Mouse (Mus musculus) layer of hippocampus, postnatal 10 days (tissue): ENCODE measurements around the gene Cyb5r2. TPM values are rescaled to one million over a fixed set of nuclear protein-coding genes. Genes with fewer than 3 reads are reported as not detected.

ENCODE experiments used
- DNase-seq, 2 experiments: peaks; one replicate each; pipeline ENCODE4 v3.0.0; 2021; ENCODE audit warnings: low spot score in 2 of 2
- total RNA-seq, 2 experiments: library from RNA; stranded (reverse); gene quantifications; 2 replicates each; pipeline ENCODE4 v1.2.3; 2021

Cyb5r2 gene
- total RNA-seq, 2 experiments from 2014 or later = 0.30 TPM; not detected in 1

GRCm38 (mm10) chr7:107727538-107727937 lies 30.3 kb downstream of the Cyb5r2 start:
- DNase-seq = no peak

DNA sequence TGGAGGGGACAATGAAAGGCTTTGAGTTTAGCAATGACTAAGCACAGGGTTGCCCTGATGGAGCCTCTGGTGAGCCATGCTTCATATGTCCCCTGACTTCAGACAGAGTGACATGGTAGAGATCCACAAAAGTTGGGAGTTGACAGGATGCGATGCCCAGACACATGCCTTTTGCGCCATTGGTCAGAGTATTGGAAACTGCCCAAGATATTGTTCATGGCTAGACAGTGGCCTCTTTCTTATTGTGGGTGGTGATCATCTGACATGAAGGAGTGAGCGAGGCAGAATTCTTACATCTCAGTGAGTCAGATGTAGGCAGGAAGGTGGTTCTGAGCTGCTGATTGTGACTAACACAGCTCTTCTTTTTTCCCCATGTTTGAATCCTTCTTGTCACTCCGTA lies 35.3 kb downstream of the Cyb5r2 start:
- DNase-seq = no peak

DNA sequence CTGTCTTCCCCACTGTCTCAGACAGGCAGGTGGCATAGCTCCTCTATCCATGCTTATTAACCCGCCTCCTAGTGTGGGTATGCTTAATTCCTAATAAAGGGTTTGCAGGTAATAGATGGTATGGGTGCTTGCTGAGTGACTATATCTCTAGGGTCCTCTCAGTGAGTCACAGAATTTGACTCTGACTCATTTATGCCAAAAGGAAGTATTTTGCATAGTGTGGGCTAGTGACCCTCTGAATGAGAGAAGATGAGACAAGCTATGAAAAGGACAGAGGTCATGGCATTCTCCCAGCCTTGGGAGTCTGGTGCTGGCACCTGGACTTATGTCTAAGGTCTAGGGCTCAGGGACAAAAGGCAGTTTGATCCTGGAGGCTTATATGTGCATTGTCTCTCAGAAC lies 37.1 kb downstream of the Cyb5r2 start:
- no peak for DNase-seq

- DNase-seq = no peak
Measured at GRCm38 (mm10) chr7:107714067-107714466, 43.8 kb downstream of the Cyb5r2 start.

GRCm38 (mm10) chr7:107712743-107713142 lies 45.1 kb downstream of the Cyb5r2 start:
- DNase-seq = no peak

DNA sequence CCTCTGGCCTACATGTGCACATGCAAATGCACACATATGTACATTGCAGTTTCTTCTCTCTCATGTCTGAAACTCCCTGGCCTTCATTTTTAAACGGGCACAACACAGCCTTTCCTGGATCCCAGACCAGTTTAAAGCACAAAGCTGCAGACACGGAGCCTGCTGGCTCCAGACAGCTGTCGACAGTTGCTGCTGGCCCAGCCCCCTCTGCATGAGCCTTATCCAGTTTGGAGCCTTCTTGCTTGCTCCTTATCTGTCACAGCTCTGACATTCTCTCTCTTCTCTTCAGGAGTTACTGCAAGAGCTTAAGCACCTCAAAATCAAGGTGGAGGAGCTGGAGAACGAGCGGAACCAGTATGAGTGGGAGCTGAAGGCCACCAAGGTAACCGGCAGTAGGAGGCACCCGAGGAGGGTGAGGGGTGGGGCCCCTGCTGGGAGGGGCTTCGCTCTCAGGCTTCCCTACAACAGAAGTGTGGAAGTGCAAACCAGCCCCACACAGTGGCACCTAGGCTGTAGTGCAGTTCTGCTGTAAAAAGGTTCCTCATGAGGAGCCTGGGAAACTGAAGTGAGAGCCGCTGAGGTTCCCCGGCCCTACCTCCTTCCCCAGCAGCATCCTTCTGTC lies 49.2 kb downstream of the Cyb5r2 start:
- DNase-seq = peak; percentile 68 to 74

DNA sequence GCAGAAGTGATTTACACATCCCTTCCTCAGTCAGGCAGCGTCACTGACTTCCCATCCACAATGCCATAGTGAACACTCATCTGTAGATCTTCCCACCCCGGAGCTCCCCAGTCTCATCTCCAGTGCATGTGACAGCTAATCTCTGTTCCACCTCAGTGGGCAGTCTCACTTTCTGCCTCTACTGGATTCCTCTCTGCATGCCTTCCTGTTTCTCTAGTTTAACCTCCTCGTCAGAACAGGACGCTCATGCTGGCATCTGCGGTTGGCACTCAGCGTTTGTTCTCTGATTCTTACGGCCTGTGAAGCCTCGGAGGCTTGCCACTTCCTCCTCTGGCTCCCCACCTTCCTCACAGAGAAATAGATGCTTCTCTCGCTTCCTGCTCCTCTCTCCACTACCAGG lies 50.2 kb downstream of the Cyb5r2 start:
- no peak for DNase-seq

GRCm38 (mm10) chr7:107705941-107706340 lies 51.9 kb downstream of the Cyb5r2 start:
- DNase-seq = peak in 1 of 2 experiments; percentile 26

DNA sequence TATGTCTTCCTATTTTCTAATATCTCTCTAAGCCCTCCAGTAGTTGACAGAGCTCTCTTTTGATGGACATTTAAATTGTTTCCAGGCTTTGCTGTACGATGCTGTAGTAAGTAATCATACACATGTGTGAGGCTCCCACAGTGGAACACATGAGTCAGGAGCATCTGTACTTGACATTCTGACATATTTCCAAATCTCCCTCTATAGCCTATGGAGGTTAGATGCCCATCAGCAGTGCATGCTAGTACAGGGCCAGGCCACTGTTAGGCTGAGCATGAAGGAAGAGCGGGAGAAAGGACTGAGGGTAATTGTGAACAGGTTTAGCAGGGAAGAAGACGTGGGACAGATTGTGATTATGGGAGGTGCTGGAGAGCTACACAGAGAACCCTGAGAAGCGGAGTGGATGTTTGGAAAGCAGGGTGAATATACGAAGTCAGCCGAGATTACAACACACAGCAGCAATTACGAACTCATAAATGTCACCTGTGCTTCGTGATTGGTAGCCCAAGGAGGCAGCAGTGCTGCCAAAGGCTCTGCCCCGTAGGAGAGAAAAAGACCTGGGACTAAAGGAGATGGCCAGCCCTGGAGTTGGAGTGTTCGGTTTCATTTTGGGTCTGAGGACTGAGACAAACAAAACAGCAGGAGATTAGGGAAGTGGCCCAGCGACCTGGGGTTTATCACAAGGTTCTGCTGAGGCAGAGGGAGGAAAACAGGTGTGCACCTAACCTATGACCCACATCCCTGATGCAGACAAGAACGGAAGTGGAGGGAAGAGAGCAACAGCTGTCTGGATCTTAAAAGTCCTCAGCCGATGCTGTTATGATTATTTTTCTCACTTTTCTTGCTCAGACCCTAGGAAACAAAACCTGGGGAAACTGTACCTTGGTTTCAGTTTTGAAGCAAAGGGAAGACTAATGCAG lies 55.1 kb downstream of the Cyb5r2 start:
- DNase-seq = no peak

DNA sequence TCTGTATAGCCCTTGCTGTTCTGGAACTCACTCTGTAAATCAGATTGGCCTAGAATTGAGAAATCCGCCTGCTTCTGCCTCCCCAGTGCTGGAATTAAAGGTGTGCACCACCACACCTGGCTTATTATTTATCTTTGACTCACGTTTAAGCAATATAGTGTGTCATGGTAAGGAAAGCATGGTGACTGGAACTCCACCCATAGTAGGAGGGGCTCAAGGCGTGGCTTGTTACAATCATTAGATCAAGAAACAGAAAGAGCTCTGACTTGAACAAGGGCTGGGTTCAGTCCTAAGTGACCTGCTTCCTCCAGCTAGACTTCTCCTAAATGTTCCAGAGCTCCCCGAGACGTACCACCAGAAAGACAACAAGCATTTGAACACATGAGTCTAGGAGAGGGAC lies 57.2 kb downstream of the Cyb5r2 start:
- DNase-seq = no peak

- no peak for DNase-seq
Measured at GRCm38 (mm10) chr7:107699926-107700325, 57.9 kb downstream of the Cyb5r2 start.

Other genes starting within 250 kb of the Cyb5r2 start
- 1 to 10 TPM; 7.9 to 9.4 TPM for gene Olfml1, start 190.6 kb downstream of the Cyb5r2 start, total RNA-seq
- 1 to 10 TPM; 3.5 to 4.5 TPM for gene Ppfibp2, start 162.8 kb downstream of the Cyb5r2 start, total RNA-seq
- not detected for gene 5330417H12Rik, start 132.9 kb downstream of the Cyb5r2 start, total RNA-seq
- not detected for gene Ovch2, start 43.2 kb upstream of the Cyb5r2 start, total RNA-seq
- not detected for gene Olfr467, start 54.2 kb upstream of the Cyb5r2 start, total RNA-seq
- gene Olfr469, start 67.5 kb upstream of the Cyb5r2 start, total RNA-seq = not detected
- not detected for gene Olfr470, start 89.5 kb upstream of the Cyb5r2 start, total RNA-seq
- not detected for gene Olfr472, start 139.9 kb upstream of the Cyb5r2 start, total RNA-seq
- gene Olfr473, start 172.4 kb upstream of the Cyb5r2 start, total RNA-seq = not detected
- gene Olfr474, start 196.6 kb upstream of the Cyb5r2 start, total RNA-seq = not detected
- gene Olfr476, start 206.8 kb upstream of the Cyb5r2 start, total RNA-seq = not detected
- not detected for gene Olfr477, start 228.7 kb upstream of the Cyb5r2 start, total RNA-seq